Mouse (Mus musculus): ENCODE measurements around the gene Defb29. TPM values are rescaled to one million over a fixed set of nuclear protein-coding genes. Genes with fewer than 3 reads are reported as not detected.

Gene Defb29
- polyA plus RNA-seq (2012; rRNA removed) = not detected in 2 replicates

GRCm38 (mm10) chr2:152539944-152540710, at the start of gene Defb29:
Gene Defb29 (minus strand): TSS chr2:152540098.
- H3K4me1 ChIP-seq (ENCODE audit: control insufficient read depth, insufficient read depth, low read length) = no peaks in the 10 kb centered on the region
- no peak for DNase-seq
- H3K4me3 ChIP-seq (replicated peaks; ENCODE audit: insufficient read depth, low read depth, low read length) = no peak within 1 kb of the TSS
- TF ChIP-seq CTCF (IDR thresholded peaks at IDR 0.05; ENCODE audit: borderline replicate concordance, insufficient read depth, low read depth, low read length) (0 out of 2 replicates have a peak, but pooled peaks have one; percentile 8), POLR2A (IDR thresholded peaks at IDR 0.05; ENCODE audit: borderline replicate concordance, insufficient read depth, low read length) (no peak)
- H3K27ac ChIP-seq (ENCODE audit: insufficient read depth, low read length) = no peak within 1 kb of the TSS
- 53% methylated on average over 13 of the region's 13 CpGs for WGBS
- no peaks in the 10 kb centered on the region for H3K27me3 ChIP-seq (ENCODE audit: control insufficient read depth, insufficient read depth, low read length)

- WGBS = 50% methylated on average over 6 of the region's 6 CpGs
- DNase-seq = no peak
- Histone ChIP-seq H3K4me1 (ENCODE audit: control insufficient read depth, insufficient read depth, low read length) (no peaks in the 10 kb centered on the region), H3K27me3 (ENCODE audit: control insufficient read depth, insufficient read depth, low read length) (no peaks in the 10 kb centered on the region), H3K4me3 (replicated peaks; ENCODE audit: insufficient read depth, low read depth, low read length) (no peak overlapping the region), H3K27ac (ENCODE audit: insufficient read depth, low read length) (no peak overlapping the region)
- TF ChIP-seq POLR2A (IDR thresholded peaks at IDR 0.05; ENCODE audit: borderline replicate concordance, insufficient read depth, low read length) (no peak), CTCF (IDR thresholded peaks at IDR 0.05; ENCODE audit: borderline replicate concordance, insufficient read depth, low read depth, low read length) (no peak)
Measured at GRCm38 (mm10) chr2:152589021-152589420, 49.1 kb upstream of the Defb29 start.

- H3K4me3 ChIP-seq (replicated peaks; ENCODE audit: insufficient read depth, low read depth, low read length) = no peak overlapping the region
- no peaks in the 10 kb centered on the region for H3K4me1 ChIP-seq (ENCODE audit: control insufficient read depth, insufficient read depth, low read length)
- H3K27ac ChIP-seq (ENCODE audit: insufficient read depth, low read length) = no peak overlapping the region
- DNase-seq = no peak
- no peak for TF ChIP-seq POLR2A (IDR thresholded peaks at IDR 0.05; ENCODE audit: borderline replicate concordance, insufficient read depth, low read length)
- no peak for TF ChIP-seq CTCF (IDR thresholded peaks at IDR 0.05; ENCODE audit: borderline replicate concordance, insufficient read depth, low read depth, low read length)
- no peaks in the 10 kb centered on the region for H3K27me3 ChIP-seq (ENCODE audit: control insufficient read depth, insufficient read depth, low read length)
- 46% methylated on average over 2 of the region's 2 CpGs for WGBS
Measured at GRCm38 (mm10) chr2:152588450-152588849, 48.6 kb upstream of the Defb29 start.

- no peaks in the 10 kb centered on the region for H3K4me1 ChIP-seq (ENCODE audit: control insufficient read depth, insufficient read depth, low read length)
- H3K27me3 ChIP-seq (ENCODE audit: control insufficient read depth, insufficient read depth, low read length) = no peaks in the 10 kb centered on the region
- no peak for DNase-seq
- H3K27ac ChIP-seq (ENCODE audit: insufficient read depth, low read length) = no peak overlapping the region
- 74% methylated on average over 4 of the region's 4 CpGs for WGBS
- TF ChIP-seq POLR2A (IDR thresholded peaks at IDR 0.05; ENCODE audit: borderline replicate concordance, insufficient read depth, low read length) = no peak
- peak; percentile 37; the same call in 1 of the 2 replicates for TF ChIP-seq CTCF (IDR thresholded peaks at IDR 0.05; ENCODE audit: borderline replicate concordance, insufficient read depth, low read depth, low read length)
- H3K4me3 ChIP-seq (replicated peaks; ENCODE audit: insufficient read depth, low read depth, low read length) = no peak overlapping the region
Measured at GRCm38 (mm10) chr2:152586926-152587560, 47.1 kb upstream of the Defb29 start.

GRCm38 (mm10) chr2:152580612-152581011, 40.7 kb upstream of the Defb29 start:
- WGBS = 92% methylated on average over 11 of the region's 11 CpGs
- H3K27ac ChIP-seq (ENCODE audit: insufficient read depth, low read length) = no peak overlapping the region
- DNase-seq = no peak
- no peaks in the 10 kb centered on the region for H3K4me1 ChIP-seq (ENCODE audit: control insufficient read depth, insufficient read depth, low read length)
- no peaks in the 10 kb centered on the region for H3K27me3 ChIP-seq (ENCODE audit: control insufficient read depth, insufficient read depth, low read length)
- H3K4me3 ChIP-seq (replicated peaks; ENCODE audit: insufficient read depth, low read depth, low read length) = no peak overlapping the region
- TF ChIP-seq POLR2A (IDR thresholded peaks at IDR 0.05; ENCODE audit: borderline replicate concordance, insufficient read depth, low read length) (no peak), CTCF (IDR thresholded peaks at IDR 0.05; ENCODE audit: borderline replicate concordance, insufficient read depth, low read depth, low read length) (no peak)

GRCm38 (mm10) chr2:152580107-152580506, 40.2 kb upstream of the Defb29 start, which contains the start of gene Defb19:
Gene Defb19 (minus strand): TSS chr2:152580312.
- TF ChIP-seq CTCF (IDR thresholded peaks at IDR 0.05; ENCODE audit: borderline replicate concordance, insufficient read depth, low read depth, low read length) = no peak
- no peak for TF ChIP-seq POLR2A (IDR thresholded peaks at IDR 0.05; ENCODE audit: borderline replicate concordance, insufficient read depth, low read length)
- 66% methylated on average over 7 of the region's 7 CpGs for WGBS
- DNase-seq = no peak
- H3K27me3 ChIP-seq (ENCODE audit: control insufficient read depth, insufficient read depth, low read length) = no peaks in the 10 kb centered on the region
- no peak within 1 kb of the TSS for H3K4me3 ChIP-seq (replicated peaks; ENCODE audit: insufficient read depth, low read depth, low read length)
- H3K27ac ChIP-seq (ENCODE audit: insufficient read depth, low read length) = no peak within 1 kb of the TSS
- H3K4me1 ChIP-seq (ENCODE audit: control insufficient read depth, insufficient read depth, low read length) = no peaks in the 10 kb centered on the region

GRCm38 (mm10) chr2:152573484-152573883, 33.6 kb upstream of the Defb29 start:
- H3K4me3 ChIP-seq (replicated peaks; ENCODE audit: insufficient read depth, low read depth, low read length) = no peak overlapping the region
- no peaks in the 10 kb centered on the region for H3K27me3 ChIP-seq (ENCODE audit: control insufficient read depth, insufficient read depth, low read length)
- TF ChIP-seq CTCF (IDR thresholded peaks at IDR 0.05; ENCODE audit: borderline replicate concordance, insufficient read depth, low read depth, low read length) (no peak), POLR2A (IDR thresholded peaks at IDR 0.05; ENCODE audit: borderline replicate concordance, insufficient read depth, low read length) (no peak)
- 62% methylated on average over 8 of the region's 8 CpGs for WGBS
- H3K27ac ChIP-seq (ENCODE audit: insufficient read depth, low read length) = no peak overlapping the region
- no peaks in the 10 kb centered on the region for H3K4me1 ChIP-seq (ENCODE audit: control insufficient read depth, insufficient read depth, low read length)
- no peak for DNase-seq

Measured in cerebellum, adult 2 months (tissue).